Mouse (Mus musculus): ENCODE measurements around the gene Eif1b. TPM values are rescaled to one million over a fixed set of nuclear protein-coding genes. Genes with fewer than 3 reads are reported as not detected.
"Not testable (repeated sequence)": the region's sequence is repeated elsewhere in the genome, so short reads cannot be mapped to it uniquely, and the experiment has no call there.

Eif1b gene
- polyA plus RNA-seq, 1 experiment from 2014 or later = 438 TPM

DNA sequence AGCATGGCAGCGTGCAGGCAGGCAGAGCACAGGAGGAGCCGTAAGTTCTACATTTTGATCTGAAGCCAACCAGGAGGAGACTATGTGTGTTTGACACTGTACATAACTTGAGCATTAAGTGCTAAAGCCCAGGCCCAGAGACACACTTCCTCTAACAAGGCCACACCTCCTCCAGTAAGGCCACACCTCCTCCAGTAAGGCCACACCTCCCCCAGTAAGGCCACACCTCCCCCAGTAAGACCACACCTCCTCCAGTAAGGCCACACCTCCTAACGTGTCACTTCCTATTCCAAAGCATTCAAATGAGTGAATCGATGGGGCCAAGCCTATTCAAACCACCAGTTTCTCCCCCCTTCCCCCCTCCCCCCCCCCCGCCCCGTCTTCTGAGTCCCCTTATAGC, 40.7 kb downstream of the Eif1b start:
- 89% methylated on average over 6 of the region's 6 CpGs for WGBS
- Histone ChIP-seq H3K4me1 (replicated peaks; ENCODE audit: control insufficient read depth, insufficient read depth, low read length) (no peaks in the 10 kb centered on the region), H3K9me3 (ENCODE audit: control insufficient read depth, low read length) (0 out of 2 replicates have a peak, but pooled peaks cover 2% of the 10 kb centered on the region), H3K4me2 (ENCODE audit: low read length) (no peak overlapping the region), H3K9ac (replicated peaks; ENCODE audit: low read depth, low read length) (no peak overlapping the region), H3K36me3 (ENCODE audit: control insufficient read depth, insufficient read depth) (no peaks in the 10 kb centered on the region), H3K4me3 (replicated peaks; ENCODE audit: low read length) (no peak overlapping the region), H3K27ac (ENCODE audit: low read length) (no peak overlapping the region), H3K27me3 (replicated peaks; ENCODE audit: control insufficient read depth, insufficient read depth, low read length) (no peaks in the 10 kb centered on the region)
- ATAC-seq = no peak

DNA sequence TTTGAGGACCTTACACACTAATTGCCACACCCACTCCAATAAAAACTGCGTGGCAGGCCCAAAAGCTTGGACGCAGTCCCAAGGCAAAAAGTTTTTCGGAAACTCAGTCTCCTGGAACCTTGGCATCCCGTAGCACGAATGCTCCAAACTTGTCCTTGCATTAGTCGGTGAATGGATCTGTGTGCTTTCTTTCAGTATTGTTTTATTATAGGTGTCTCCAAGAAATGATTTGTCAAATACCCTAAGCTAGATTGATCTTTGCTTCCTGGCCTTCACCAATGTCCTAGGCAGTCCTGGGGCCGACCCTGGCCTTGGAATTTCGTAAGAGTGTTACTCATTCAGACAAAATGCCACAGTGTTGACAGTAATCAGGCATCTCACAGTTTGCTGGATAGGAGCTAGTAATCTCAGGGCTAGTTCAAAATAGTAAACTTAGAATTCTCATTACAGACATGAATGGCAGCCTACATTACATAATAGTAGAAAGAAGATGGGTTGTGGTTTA, 41.5 kb downstream of the Eif1b start:
- H3K4me2 ChIP-seq (ENCODE audit: low read length); H3K9me3 ChIP-seq (ENCODE audit: control insufficient read depth, low read length); H3K9ac ChIP-seq (replicated peaks; ENCODE audit: low read depth, low read length); H3K4me3 ChIP-seq (replicated peaks; ENCODE audit: low read length); H3K4me1 ChIP-seq (replicated peaks; ENCODE audit: control insufficient read depth, insufficient read depth, low read length); H3K36me3 ChIP-seq (ENCODE audit: control insufficient read depth, insufficient read depth); ATAC-seq; H3K27me3 ChIP-seq (replicated peaks; ENCODE audit: control insufficient read depth, insufficient read depth, low read length); H3K27ac ChIP-seq (ENCODE audit: low read length): not testable (repeated sequence)
- WGBS = 93% methylated on average over 8 of the region's 8 CpGs

DNA sequence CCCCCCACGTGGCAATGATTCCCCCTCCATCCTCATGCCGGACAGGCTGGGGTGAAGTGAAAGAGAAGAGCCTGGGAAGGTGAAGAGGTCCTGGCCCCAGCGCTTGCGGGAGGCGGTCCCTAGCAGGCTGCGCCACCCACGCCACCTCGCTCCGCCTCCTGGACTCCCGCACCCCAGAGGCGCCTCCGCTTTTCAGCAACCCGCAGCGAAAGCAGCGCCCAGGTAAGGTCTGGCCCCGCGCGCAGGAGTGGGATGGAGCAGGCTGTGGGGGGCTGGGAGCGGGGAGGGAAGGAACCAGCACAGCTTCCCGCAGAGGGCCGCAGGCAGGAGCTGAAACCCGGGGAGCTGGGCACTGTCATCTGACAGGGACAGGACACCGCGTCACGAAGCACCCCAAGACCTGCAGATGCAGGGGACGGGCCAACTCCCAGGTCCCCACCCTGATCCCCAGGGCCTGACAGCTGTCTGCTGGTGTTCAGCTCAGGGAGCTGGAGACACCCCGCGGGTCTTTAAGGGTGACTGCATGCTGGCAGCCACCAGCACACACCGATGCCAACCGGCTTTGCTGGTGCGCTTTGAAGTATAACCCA, 47.7 kb downstream of the Eif1b start, which contains the start of gene Entpd3:
TSS of gene Entpd3 (plus strand) at position 157 of the 590 bp plus-strand sequence.
- Histone ChIP-seq H3K4me2 (ENCODE audit: low read length) (peak within 1 kb of the TSS; percentile 66), H3K4me3 (replicated peaks; ENCODE audit: low read length) (peak within 1 kb of the TSS; percentile 51), H3K36me3 (ENCODE audit: control insufficient read depth, insufficient read depth) (no peaks in the 10 kb centered on the region), H3K27ac (ENCODE audit: low read length) (no peak within 1 kb of the TSS), H3K4me1 (replicated peaks; ENCODE audit: control insufficient read depth, insufficient read depth, low read length) (0 out of 2 replicates have a peak, but pooled peaks cover 6% of the 10 kb centered on the region), H3K9me3 (ENCODE audit: control insufficient read depth, low read length) (no peaks in the 10 kb centered on the region), H3K9ac (replicated peaks; ENCODE audit: low read depth, low read length) (peak within 1 kb of the TSS; percentile 58), H3K27me3 (replicated peaks; ENCODE audit: control insufficient read depth, insufficient read depth, low read length) (peaks cover 11% of the 10 kb centered on the region)
- 0 out of 2 replicates have a peak, but pooled peaks have one; percentile 40 for ATAC-seq
- WGBS = 2% methylated on average over 25 of the region's 31 CpGs

DNA sequence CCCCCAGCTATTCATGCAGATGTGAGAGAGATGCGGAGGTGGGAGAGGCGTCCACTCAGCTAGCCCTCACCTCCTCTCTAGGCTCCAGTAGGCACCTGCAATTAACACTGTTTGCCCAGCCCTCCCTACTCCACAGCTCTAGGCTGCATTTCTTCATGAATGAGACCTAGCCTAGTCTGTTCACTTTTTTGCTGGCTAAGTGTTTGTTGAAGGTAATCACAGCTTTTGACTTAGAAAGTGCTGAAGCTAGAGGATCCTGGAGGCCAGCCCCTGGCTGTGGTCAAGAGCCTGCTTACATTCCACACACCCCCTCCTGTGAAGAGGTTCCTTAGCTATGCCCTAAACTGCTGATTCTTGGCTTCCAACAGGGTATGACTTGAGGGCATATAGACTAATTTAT, 49.4 kb downstream of the Eif1b start:
- Histone ChIP-seq H3K36me3 (ENCODE audit: control insufficient read depth, insufficient read depth) (no peaks in the 10 kb centered on the region), H3K9me3 (ENCODE audit: control insufficient read depth, low read length) (no peaks in the 10 kb centered on the region), H3K9ac (replicated peaks; ENCODE audit: low read depth, low read length) (no peak overlapping the region), H3K27ac (ENCODE audit: low read length) (no peak overlapping the region), H3K4me1 (replicated peaks; ENCODE audit: control insufficient read depth, insufficient read depth, low read length) (0 out of 2 replicates have a peak, but pooled peaks cover 6% of the 10 kb centered on the region), H3K4me3 (replicated peaks; ENCODE audit: low read length) (no peak overlapping the region), H3K27me3 (replicated peaks; ENCODE audit: control insufficient read depth, insufficient read depth, low read length) (peaks cover 11% of the 10 kb centered on the region), H3K4me2 (ENCODE audit: low read length) (no peak overlapping the region)
- ATAC-seq = no peak
- 38% methylated on average over 1 of the region's 2 CpGs for WGBS

DNA sequence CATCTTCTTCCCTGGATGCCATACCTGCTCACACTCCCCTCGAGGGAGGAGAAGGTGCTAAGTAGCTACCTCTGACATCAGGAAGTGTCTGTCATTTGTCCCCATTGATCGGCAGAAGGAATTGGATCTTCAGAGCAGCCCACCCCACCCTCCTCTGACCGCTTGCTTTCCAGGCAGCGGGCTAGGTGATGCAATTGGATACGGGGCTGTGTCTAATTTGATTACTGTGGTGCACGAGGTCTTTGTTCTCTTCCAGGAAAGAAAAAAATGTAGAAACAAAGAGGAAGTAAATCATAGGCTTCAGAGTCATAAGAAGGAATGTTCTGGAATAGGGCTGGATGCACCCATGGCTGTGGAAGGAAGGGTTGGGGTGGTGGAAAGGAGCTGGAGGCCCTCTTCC, 50.2 kb downstream of the Eif1b start:
- no peak for ATAC-seq
- H3K9ac ChIP-seq (replicated peaks; ENCODE audit: low read depth, low read length) = no peak overlapping the region
- H3K4me2 ChIP-seq (ENCODE audit: low read length) = no peak overlapping the region
- peaks cover 11% of the 10 kb centered on the region for H3K27me3 ChIP-seq (replicated peaks; ENCODE audit: control insufficient read depth, insufficient read depth, low read length)
- 0 out of 2 replicates have a peak, but pooled peaks cover 6% of the 10 kb centered on the region for H3K4me1 ChIP-seq (replicated peaks; ENCODE audit: control insufficient read depth, insufficient read depth, low read length)
- H3K4me3 ChIP-seq (replicated peaks; ENCODE audit: low read length) = no peak overlapping the region
- no peaks in the 10 kb centered on the region for H3K36me3 ChIP-seq (ENCODE audit: control insufficient read depth, insufficient read depth)
- H3K9me3 ChIP-seq (ENCODE audit: control insufficient read depth, low read length) = no peaks in the 10 kb centered on the region
- WGBS = 38% methylated on average over 6 of the region's 6 CpGs
- no peak overlapping the region for H3K27ac ChIP-seq (ENCODE audit: low read length)

Other genes starting within 250 kb of the Eif1b start
- gene Myrip, start 190.7 kb upstream of the Eif1b start, polyA plus RNA-seq (2015; fragmentation: Nextera tagmentation; extraction: Ambion mirVana) = 1.6 and 2.2 TPM in 2 replicates
- gene Entpd3, start 47.6 kb downstream of the Eif1b start, polyA plus RNA-seq (2015; fragmentation: Nextera tagmentation; extraction: Ambion mirVana) = 2.3 and 2.6 TPM in 2 replicates
- 400 and 407 TPM in 2 replicates for gene Rpl14, start 79.2 kb downstream of the Eif1b start, polyA plus RNA-seq (2015; fragmentation: Nextera tagmentation; extraction: Ambion mirVana)

Data from forebrain, embryonic 16.5 days (tissue).